Mouse (Mus musculus): Measurements from ENCODE around the gene Ccdc50.

DNA sequence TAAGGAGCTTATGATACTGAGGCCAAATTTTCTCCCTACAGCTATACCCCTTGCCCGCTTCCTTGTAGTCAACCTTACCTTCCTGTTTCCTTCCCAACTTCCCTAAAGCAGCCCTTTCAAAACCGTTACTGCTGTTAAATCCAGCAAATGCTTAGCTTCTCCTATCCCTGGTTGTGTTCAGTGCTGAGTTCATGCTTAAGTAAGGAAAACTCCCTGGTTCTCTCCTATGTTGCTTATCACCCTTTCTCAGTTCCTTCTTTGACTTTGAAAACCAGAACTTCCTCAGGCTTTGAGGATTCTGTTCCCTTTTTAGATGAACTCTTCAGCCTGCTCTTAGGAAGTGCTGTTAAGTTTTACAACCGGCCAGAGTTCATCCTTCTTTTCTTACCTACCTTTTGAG lies 14.5 kb upstream of the Ccdc50 start:
- TF ChIP-seq CTCF (IDR thresholded peaks at IDR 0.05; ENCODE audit: borderline replicate concordance, insufficient read depth, low read depth, low read length) (no peak), POLR2A (IDR thresholded peaks at IDR 0.05; ENCODE audit: borderline replicate concordance, insufficient read depth, low read length) (no peak)
